Mouse (Mus musculus): ENCODE results near the gene Gna14. TPM values are rescaled to one million over a fixed set of nuclear protein-coding genes. Genes with fewer than 3 reads are reported as not detected.

Gna14 gene
- polyA plus RNA-seq, 1 experiment from 2014 or later = 2.5 TPM

GRCm38 (mm10) chr19:16529293-16529920 is 93.8 kb downstream of the Gna14 start:
- no peak overlapping the region for H3K4me3 ChIP-seq (ENCODE audit: low read depth, low read length)

GRCm38 (mm10) chr19:16529999-16530398 is 94.4 kb downstream of the Gna14 start:
- Histone ChIP-seq H3K4me1 (replicated peaks; ENCODE audit: control insufficient read depth, insufficient read depth, low read length) (no peaks in the 10 kb centered on the region), H3K27me3 (ENCODE audit: control insufficient read depth, insufficient read depth, low read length) (no peaks in the 10 kb centered on the region), H3K9ac (ENCODE audit: low read length) (no peak overlapping the region), H3K36me3 (ENCODE audit: control insufficient read depth, insufficient read depth, low read length) (no peaks in the 10 kb centered on the region), H3K27ac (ENCODE audit: low read depth, low read length) (no peak overlapping the region), H3K9me3 (ENCODE audit: control insufficient read depth, low read length) (no peaks in the 10 kb centered on the region), H3K4me2 (ENCODE audit: low read depth, low read length, severe bottlenecking) (no peak overlapping the region), H3K4me3 (ENCODE audit: low read depth, low read length) (no peak overlapping the region)
- 75% methylated on average over 4 of the region's 4 CpGs for WGBS
- ATAC-seq (replicated peaks; ENCODE audit: low FRiP score) (no peak), DNase-seq (ENCODE audit: low spot score) (no peak)

More at GRCm38 (mm10) chr19:16529293-16529920, 93.8 kb downstream of the Gna14 start:
- no peak overlapping the region for H3K9ac ChIP-seq (ENCODE audit: low read length)
- no peaks in the 10 kb centered on the region for H3K36me3 ChIP-seq (ENCODE audit: control insufficient read depth, insufficient read depth, low read length)
- no peaks in the 10 kb centered on the region for H3K4me1 ChIP-seq (replicated peaks; ENCODE audit: control insufficient read depth, insufficient read depth, low read length)
- no peaks in the 10 kb centered on the region for H3K27me3 ChIP-seq (ENCODE audit: control insufficient read depth, insufficient read depth, low read length)
- no peak for DNase-seq (ENCODE audit: low spot score)
- H3K27ac ChIP-seq (ENCODE audit: low read depth, low read length) = no peak overlapping the region
- no peak for ATAC-seq (replicated peaks; ENCODE audit: low FRiP score)
- no peaks in the 10 kb centered on the region for H3K9me3 ChIP-seq (ENCODE audit: control insufficient read depth, low read length)
- no peak overlapping the region for H3K4me2 ChIP-seq (ENCODE audit: low read depth, low read length, severe bottlenecking)

GRCm38 (mm10) chr19:16534311-16534710 is 98.7 kb downstream of the Gna14 start:
- no peak for DNase-seq (ENCODE audit: low spot score)
- no peak overlapping the region for H3K4me3 ChIP-seq (ENCODE audit: low read depth, low read length)
- no peak for ATAC-seq (replicated peaks; ENCODE audit: low FRiP score)
- H3K27ac ChIP-seq (ENCODE audit: low read depth, low read length) = no peak overlapping the region
- no peaks in the 10 kb centered on the region for H3K27me3 ChIP-seq (ENCODE audit: control insufficient read depth, insufficient read depth, low read length)
- no peak overlapping the region for H3K9ac ChIP-seq (ENCODE audit: low read length)
- no peaks in the 10 kb centered on the region for H3K36me3 ChIP-seq (ENCODE audit: control insufficient read depth, insufficient read depth, low read length)
- H3K9me3 ChIP-seq (ENCODE audit: control insufficient read depth, low read length) = no peaks in the 10 kb centered on the region
- 89% methylated on average over 2 of the region's 2 CpGs for WGBS
- H3K4me1 ChIP-seq (replicated peaks; ENCODE audit: control insufficient read depth, insufficient read depth, low read length) = no peaks in the 10 kb centered on the region
- H3K4me2 ChIP-seq (ENCODE audit: low read depth, low read length, severe bottlenecking) = no peak overlapping the region

DNA sequence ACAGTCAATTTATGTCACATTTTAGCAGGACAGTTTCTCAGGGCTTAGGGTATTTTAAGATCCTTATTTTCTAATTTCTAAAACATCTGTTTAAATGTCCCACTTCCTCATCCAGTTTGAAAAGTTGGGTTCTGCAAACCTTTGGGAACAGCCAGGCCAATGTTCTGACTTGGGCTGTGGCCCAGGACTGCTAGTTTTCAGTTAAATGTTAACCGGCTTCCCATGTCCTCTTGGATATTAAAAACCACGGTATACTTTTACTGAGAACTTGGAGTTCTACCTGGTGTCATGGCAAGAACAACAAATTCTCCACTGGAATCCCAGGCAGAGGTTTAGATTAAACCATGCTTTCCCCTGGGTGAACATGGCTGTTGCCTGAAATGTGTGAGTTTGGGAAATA is 102.9 kb downstream of the Gna14 start:
- Histone ChIP-seq H3K4me2 (ENCODE audit: low read depth, low read length, severe bottlenecking) (no peak overlapping the region), H3K9me3 (ENCODE audit: control insufficient read depth, low read length) (no peaks in the 10 kb centered on the region), H3K27ac (ENCODE audit: low read depth, low read length) (no peak overlapping the region), H3K4me3 (ENCODE audit: low read depth, low read length) (no peak overlapping the region), H3K36me3 (ENCODE audit: control insufficient read depth, insufficient read depth, low read length) (no peaks in the 10 kb centered on the region), H3K27me3 (ENCODE audit: control insufficient read depth, insufficient read depth, low read length) (no peaks in the 10 kb centered on the region), H3K4me1 (replicated peaks; ENCODE audit: control insufficient read depth, insufficient read depth, low read length) (no peaks in the 10 kb centered on the region), H3K9ac (ENCODE audit: low read length) (no peak overlapping the region)
- ATAC-seq (replicated peaks; ENCODE audit: low FRiP score) = no peak
- WGBS = 95% methylated on average over 2 of the region's 2 CpGs
- no peak for DNase-seq (ENCODE audit: low spot score)

- H3K27me3 ChIP-seq (ENCODE audit: control insufficient read depth, insufficient read depth, low read length) = no peaks in the 10 kb centered on the region
- H3K4me2 ChIP-seq (ENCODE audit: low read depth, low read length, severe bottlenecking) = no peak overlapping the region
- H3K4me1 ChIP-seq (replicated peaks; ENCODE audit: control insufficient read depth, insufficient read depth, low read length) = no peaks in the 10 kb centered on the region
- H3K27ac ChIP-seq (ENCODE audit: low read depth, low read length) = no peak overlapping the region
- no peak overlapping the region for H3K9ac ChIP-seq (ENCODE audit: low read length)
- H3K36me3 ChIP-seq (ENCODE audit: control insufficient read depth, insufficient read depth, low read length) = no peaks in the 10 kb centered on the region
- ATAC-seq (replicated peaks; ENCODE audit: low FRiP score) = no peak
- 91% methylated on average over 4 of the region's 4 CpGs for WGBS
- DNase-seq (ENCODE audit: low spot score) = no peak
- no peaks in the 10 kb centered on the region for H3K9me3 ChIP-seq (ENCODE audit: control insufficient read depth, low read length)
- no peak overlapping the region for H3K4me3 ChIP-seq (ENCODE audit: low read depth, low read length)
Measured at GRCm38 (mm10) chr19:16543688-16544087, 108.1 kb downstream of the Gna14 start.

GRCm38 (mm10) chr19:16556988-16557387 is 121.4 kb downstream of the Gna14 start:
- Histone ChIP-seq H3K27me3 (ENCODE audit: control insufficient read depth, insufficient read depth, low read length) (no peaks in the 10 kb centered on the region), H3K9ac (ENCODE audit: low read length) (no peak overlapping the region), H3K27ac (ENCODE audit: low read depth, low read length) (no peak overlapping the region), H3K4me1 (replicated peaks; ENCODE audit: control insufficient read depth, insufficient read depth, low read length) (no peaks in the 10 kb centered on the region), H3K36me3 (ENCODE audit: control insufficient read depth, insufficient read depth, low read length) (no peaks in the 10 kb centered on the region), H3K4me2 (ENCODE audit: low read depth, low read length, severe bottlenecking) (no peak overlapping the region), H3K4me3 (ENCODE audit: low read depth, low read length) (no peak overlapping the region), H3K9me3 (ENCODE audit: control insufficient read depth, low read length) (no peaks in the 10 kb centered on the region)
- no peak for DNase-seq (ENCODE audit: low spot score)
- 81% methylated on average over 8 of the region's 8 CpGs for WGBS
- no peak for ATAC-seq (replicated peaks; ENCODE audit: low FRiP score)

GRCm38 (mm10) chr19:16557971-16558370 is 122.4 kb downstream of the Gna14 start:
- ATAC-seq (replicated peaks; ENCODE audit: low FRiP score) = no peak
- Histone ChIP-seq H3K27me3 (ENCODE audit: control insufficient read depth, insufficient read depth, low read length) (no peaks in the 10 kb centered on the region), H3K4me2 (ENCODE audit: low read depth, low read length, severe bottlenecking) (no peak overlapping the region), H3K9ac (ENCODE audit: low read length) (no peak overlapping the region), H3K4me1 (replicated peaks; ENCODE audit: control insufficient read depth, insufficient read depth, low read length) (no peaks in the 10 kb centered on the region), H3K36me3 (ENCODE audit: control insufficient read depth, insufficient read depth, low read length) (no peaks in the 10 kb centered on the region), H3K4me3 (ENCODE audit: low read depth, low read length) (no peak overlapping the region), H3K9me3 (ENCODE audit: control insufficient read depth, low read length) (no peaks in the 10 kb centered on the region), H3K27ac (ENCODE audit: low read depth, low read length) (no peak overlapping the region)
- 78% methylated on average over 5 of the region's 5 CpGs for WGBS
- no peak for DNase-seq (ENCODE audit: low spot score)

GRCm38 (mm10) chr19:16558570-16558969 is 123.0 kb downstream of the Gna14 start:
- Histone ChIP-seq H3K27me3 (ENCODE audit: control insufficient read depth, insufficient read depth, low read length) (no peaks in the 10 kb centered on the region), H3K4me1 (replicated peaks; ENCODE audit: control insufficient read depth, insufficient read depth, low read length) (no peaks in the 10 kb centered on the region), H3K9me3 (ENCODE audit: control insufficient read depth, low read length) (no peaks in the 10 kb centered on the region), H3K4me2 (ENCODE audit: low read depth, low read length, severe bottlenecking) (no peak overlapping the region), H3K4me3 (ENCODE audit: low read depth, low read length) (no peak overlapping the region), H3K27ac (ENCODE audit: low read depth, low read length) (no peak overlapping the region), H3K9ac (ENCODE audit: low read length) (no peak overlapping the region), H3K36me3 (ENCODE audit: control insufficient read depth, insufficient read depth, low read length) (no peaks in the 10 kb centered on the region)
- WGBS = 84% methylated on average over 2 of the region's 2 CpGs
- DNase-seq (ENCODE audit: low spot score) = no peak
- ATAC-seq (replicated peaks; ENCODE audit: low FRiP score) = no peak

DNA sequence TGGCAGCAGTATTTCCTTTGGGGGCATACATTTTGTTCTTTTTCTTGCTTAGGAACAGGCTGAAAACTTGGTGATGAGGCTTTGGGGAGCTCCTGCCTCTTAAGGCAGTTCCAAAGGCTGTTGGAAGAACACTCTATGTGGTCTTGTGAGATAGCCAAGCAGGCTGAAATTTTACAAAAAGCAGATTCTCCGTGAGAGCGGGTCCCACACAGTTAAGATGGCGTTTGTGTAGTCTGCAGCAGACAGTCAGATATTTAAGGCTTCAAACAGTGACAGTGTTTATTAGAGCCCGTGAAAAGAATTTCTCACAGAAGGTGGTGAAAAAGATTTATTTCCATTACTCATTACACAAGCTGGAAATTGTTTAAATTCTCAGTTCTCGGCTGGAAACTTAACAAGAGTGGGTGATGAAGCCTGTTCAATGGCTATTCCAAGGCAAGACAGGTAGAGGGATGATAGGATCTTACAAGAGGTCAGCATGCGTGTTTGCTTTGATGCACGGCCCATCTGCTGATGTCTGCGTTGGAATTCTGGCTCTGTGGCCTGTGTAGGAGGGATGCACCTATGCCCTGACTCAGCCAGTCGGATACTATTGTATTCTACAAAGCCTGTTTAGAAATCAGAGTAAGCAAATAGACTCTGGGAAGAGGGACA is 123.8 kb downstream of the Gna14 start:
- Histone ChIP-seq H3K36me3 (ENCODE audit: control insufficient read depth, insufficient read depth, low read length) (no peaks in the 10 kb centered on the region), H3K4me3 (ENCODE audit: low read depth, low read length) (no peak overlapping the region), H3K9me3 (ENCODE audit: control insufficient read depth, low read length) (no peaks in the 10 kb centered on the region), H3K27ac (ENCODE audit: low read depth, low read length) (no peak overlapping the region), H3K4me2 (ENCODE audit: low read depth, low read length, severe bottlenecking) (no peak overlapping the region), H3K9ac (ENCODE audit: low read length) (no peak overlapping the region), H3K4me1 (replicated peaks; ENCODE audit: control insufficient read depth, insufficient read depth, low read length) (no peaks in the 10 kb centered on the region), H3K27me3 (ENCODE audit: control insufficient read depth, insufficient read depth, low read length) (no peaks in the 10 kb centered on the region)
- DNase-seq (ENCODE audit: low spot score) (no peak), ATAC-seq (replicated peaks; ENCODE audit: low FRiP score) (no peak)
- 84% methylated on average over 9 of the region's 9 CpGs for WGBS
